8 mouse cellular contexts compared by ENCODE assay signal in the genomic region with DNA sequence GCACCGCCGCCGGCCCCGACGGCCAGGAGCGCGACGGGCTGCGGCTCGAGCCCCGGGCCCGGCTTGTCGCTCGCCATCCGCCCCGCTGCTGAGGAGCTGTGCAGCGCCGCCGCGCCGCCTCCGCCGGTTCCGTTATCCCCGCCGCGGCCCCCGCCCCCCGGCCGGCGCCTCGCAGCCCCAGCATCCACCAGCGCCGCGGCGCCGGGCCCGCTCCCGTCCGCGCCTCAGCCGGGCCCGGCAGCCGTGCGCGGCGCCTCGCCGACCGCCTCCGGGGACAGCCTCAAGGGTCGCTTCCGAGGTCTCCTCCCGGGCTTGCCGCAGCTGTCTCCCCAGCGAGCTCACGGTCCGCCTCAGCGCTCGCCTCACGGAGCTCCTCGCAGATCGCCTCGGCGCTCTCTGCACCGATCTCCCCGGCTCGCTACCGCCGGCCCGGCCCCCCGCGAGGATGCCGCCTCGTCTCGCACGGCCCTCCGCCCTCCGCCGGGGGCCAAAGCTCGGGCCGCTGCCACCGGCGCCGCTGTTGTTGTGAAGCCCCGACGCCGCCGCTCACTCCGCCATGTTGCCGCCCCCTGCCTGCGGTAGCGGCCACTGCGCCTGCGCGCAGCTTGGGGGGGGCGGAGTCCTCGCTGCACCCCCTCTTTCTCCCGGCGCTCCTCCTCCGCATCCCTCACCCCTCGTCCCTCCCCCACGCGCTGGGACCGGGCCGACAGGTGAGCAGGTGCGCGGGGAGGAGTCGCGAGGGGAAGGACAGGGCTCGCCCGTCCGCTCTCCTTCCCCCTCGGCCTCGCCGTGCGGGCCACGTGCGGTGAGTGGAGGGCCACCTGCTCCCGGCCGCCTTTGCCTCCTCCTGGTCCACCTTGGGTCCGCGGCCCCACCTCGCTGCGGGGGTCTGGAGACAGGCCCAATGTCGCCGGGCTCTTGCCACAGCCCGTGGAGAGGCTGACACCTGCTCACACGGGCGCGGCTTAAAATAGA. TPM values are rescaled to one million over a fixed set of nuclear protein-coding genes. Genes with fewer than 3 reads are reported as not detected.
DNase-seq lines count a peak whose midpoint lies in the region; ATAC-seq and TF ChIP-seq lines count a peak whose summit lies in the region.

TSS of gene Nbea (minus strand) at position 543 of the 975 bp plus-strand sequence.

- POLR2A ChIA-PET in Patski (lab: Charles Lee): interaction anchor here (0.8 to 1.1 kb wide), 4 partner anchors 56 to 715 kb away, joined by 3 read pairs; no protein-coding TSS in a partner anchor

- peaks cover 25% of the 10 kb centered on the region for H3K4me1 ChIP-seq in hindbrain, embryonic 10.5 days (replicated peaks)
- H3K4me1 ChIP-seq in lung, adult 2 months (ENCODE audit: control insufficient read depth, insufficient read depth, low read length): peaks cover 4% of the 10 kb centered on the region

- no peaks in the 10 kb centered on the region for H3K9me3 ChIP-seq in hindbrain, embryonic 10.5 days

- CTCF ChIA-PET in Patski (lab: Charles Lee): no interaction called here

- ATAC-seq in Patski: peak; percentile 73

- peak within 1 kb of the TSS; percentile 90 for H3K4me3 ChIP-seq in hindbrain, embryonic 10.5 days
- H3K4me3 ChIP-seq in lung, adult 2 months (replicated peaks; ENCODE audit: extremely low read depth, low read depth, low read length): peak within 1 kb of the TSS; percentile 95

- no peak for DNase-seq in Patski (ENCODE audit: low read depth, low spot score)
- peak; percentile 96 for DNase-seq in cerebellum, adult 9-11 months
- peak; percentile 77 to 89 for DNase-seq in frontal cortex, postnatal 10 days (ENCODE audit: low spot score in 2 of 2)
- peak; percentile 85 for DNase-seq in hindbrain, embryonic 10.5 days (ENCODE audit: low spot score)
- DNase-seq in layer of hippocampus, adult 9-10 months (ENCODE audit: low spot score): peak; percentile 60
- DNase-seq in lung, adult 2 months: peak; percentile 88
- peak; percentile 78 for DNase-seq in retina, adult 2 months (ENCODE audit: low read depth, low spot score)
- peak; percentile 50 to 52 for DNase-seq in urinary bladder, adult 18-20 months (ENCODE audit: low spot score in 2 of 2)

- peak within 1 kb of the TSS; percentile 98 for H3K27ac ChIP-seq in hindbrain, embryonic 10.5 days

- peak; percentile 46; the same call in 1 of the 2 replicates for TF ChIP-seq POLR2A in lung, adult 2 months (IDR thresholded peaks at IDR 0.05; ENCODE audit: borderline replicate concordance, extremely low read depth, low read depth, low read length)

- H3K27me3 ChIP-seq in Patski: no peaks in the 10 kb centered on the region
- H3K27me3 ChIP-seq in hindbrain, embryonic 10.5 days (ENCODE audit: insufficient read depth, poor library complexity, severe bottlenecking): 0 out of 2 replicates have a peak, but pooled peaks cover 4% of the 10 kb centered on the region

- TF ChIP-seq CTCF in Patski (IDR thresholded peaks at IDR 0.05): peak; percentile 56
- TF ChIP-seq CTCF in lung, adult 2 months (IDR thresholded peaks at IDR 0.05; ENCODE audit: insufficient read depth, low read length): no peak

- in situ Hi-C loops in Patski (cut with MboI; ENCODE audit: low pct_unique_long_range_greater_than_20kb): no loop called here

- 1% methylated on average over 119 of the region's 131 CpGs for WGBS in hindbrain, embryonic 10.5 days
- under 1% methylated on average over 122 of the region's 131 CpGs for WGBS in lung, adult 2 months

- H3K36me3 ChIP-seq in hindbrain, embryonic 10.5 days: no peaks in the 10 kb centered on the region

RNA-seq across cellular contexts. Expression of gene Nbea, which starts in this region (rescaled TPM):
- polyA plus RNA-seq in Patski (2021): 33.6 TPM
- 9.9 and 13.9 TPM in 2 replicates for polyA plus RNA-seq in hindbrain, embryonic 10.5 days (2016; fragmentation: Nextera tagmentation; extraction: Ambion mirVana)
- 10.9 and 12.5 TPM in 2 replicates for polyA plus RNA-seq in lung, adult 2 months (2012; rRNA removed)
